Mouse (Mus musculus): ENCODE measurements around the gene Plb1. TPM values are rescaled to one million over a fixed set of nuclear protein-coding genes. Genes with fewer than 3 reads are reported as not detected.

The Plb1 gene
- total RNA-seq, 2 experiments from 2014 or later = 1.7 to 2.6 TPM

Other genes starting within 250 kb of the Plb1 start
- 10 to 100 TPM; 23.2 to 33.3 TPM for gene Fosl2, start 96.9 kb upstream of the Plb1 start, total RNA-seq (2021)
- gene Ppp1cb, start 226.1 kb downstream of the Plb1 start, total RNA-seq (2021) = 100 to 1,000 TPM; 303 to 348 TPM